Mouse (Mus musculus): Measurements from ENCODE around the gene Gm17087. TPM values are rescaled to one million over a fixed set of nuclear protein-coding genes. Genes with fewer than 3 reads are reported as not detected.

The Gm17087 gene
- not detected for total RNA-seq (2021)
- long read RNA-seq = 0 reads

GRCm38 (mm10) chr17:8566850-8567249 lies at the start of gene Gm17087:
Gene Gm17087 (minus strand): TSS chr17:8566950.
- DNase-seq (ENCODE audit: low spot score in 2 of 2) = no peak

DNA sequence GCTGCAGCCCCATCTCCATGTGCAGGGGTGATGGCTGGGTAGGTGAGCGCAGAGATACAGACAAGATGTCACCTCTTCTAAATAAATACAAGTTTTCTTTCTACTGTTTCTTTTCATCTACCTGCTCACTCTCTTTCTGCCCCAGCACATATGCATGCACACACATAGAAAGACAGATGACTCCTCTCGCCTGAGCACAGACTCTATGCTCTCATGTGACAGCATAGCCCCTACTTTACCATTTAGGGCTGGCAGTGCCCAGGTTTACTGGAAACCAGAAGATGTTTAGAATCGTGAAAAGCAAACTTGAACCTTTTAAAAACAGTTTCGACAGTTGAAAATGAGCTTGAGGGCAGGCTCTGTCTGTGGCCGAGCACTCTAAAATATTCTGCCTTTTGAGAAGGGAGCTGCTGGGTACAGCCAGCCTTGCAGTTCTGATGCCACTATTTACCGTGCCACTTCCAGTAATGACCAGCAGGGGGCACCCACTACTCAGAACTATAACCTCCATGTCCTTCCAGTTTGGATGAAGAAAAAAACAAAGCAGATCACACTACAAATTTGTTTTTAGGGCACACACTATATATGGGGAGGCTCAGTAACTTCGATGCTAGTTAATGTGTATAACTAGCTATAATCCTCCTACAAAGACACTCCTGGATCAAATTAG lies 47.3 kb upstream of the Gm17087 start:
- DNase-seq (ENCODE audit: low spot score in 2 of 2) = peak; percentile 94 to 95

- no peak for DNase-seq (ENCODE audit: low spot score in 2 of 2)
These were observed 45.2 kb upstream of the Gm17087 start for GRCm38 (mm10) chr17:8611916-8612315.

DNA sequence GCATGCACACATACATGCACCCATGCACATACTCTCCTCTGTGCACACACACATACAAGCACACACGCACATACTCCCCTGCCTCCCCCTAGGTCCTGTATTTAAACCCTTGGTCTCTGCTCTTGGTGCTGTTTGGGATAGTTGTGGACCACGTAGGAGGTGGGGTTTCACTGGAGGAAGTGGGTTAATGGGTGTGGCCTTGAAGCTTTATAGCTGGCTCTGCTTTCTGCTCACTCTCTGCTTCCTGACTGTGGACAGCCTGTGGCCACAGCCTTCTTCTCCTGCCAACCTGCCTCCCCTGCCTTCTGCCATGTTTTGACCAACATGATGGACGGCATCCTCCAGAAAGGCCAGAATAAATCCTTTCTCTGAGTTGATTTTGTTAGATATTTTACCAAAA lies 39.9 kb upstream of the Gm17087 start:
- no peak for DNase-seq (ENCODE audit: low spot score in 2 of 2)

GRCm38 (mm10) chr17:8605921-8606320 lies 39.2 kb upstream of the Gm17087 start:
- DNase-seq (ENCODE audit: low spot score in 2 of 2) = no peak

GRCm38 (mm10) chr17:8602976-8603375 lies 36.2 kb upstream of the Gm17087 start:
- no peak for DNase-seq (ENCODE audit: low spot score in 2 of 2)

DNA sequence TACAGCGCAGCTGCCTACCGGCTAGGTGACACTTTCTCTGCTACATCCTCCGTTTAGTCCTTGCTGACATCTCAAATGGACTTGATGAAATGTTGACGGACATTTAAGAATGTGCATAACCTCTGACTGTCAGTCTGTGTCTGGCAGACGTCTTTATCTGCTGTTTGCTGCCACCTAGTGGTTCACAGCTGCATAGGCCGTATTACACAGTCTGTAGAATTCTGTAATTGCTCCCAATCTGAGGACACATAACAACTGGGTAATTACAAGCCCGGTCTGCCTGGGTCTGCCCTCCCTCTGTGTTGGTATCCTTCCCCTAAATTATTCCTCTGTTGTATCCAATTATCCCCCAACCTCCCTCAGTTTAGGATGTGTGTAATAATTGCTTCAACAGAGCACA lies 31.0 kb upstream of the Gm17087 start:
- peak; percentile 77 to 81 for DNase-seq (ENCODE audit: low spot score in 2 of 2)

- DNase-seq (ENCODE audit: low spot score in 2 of 2) = peak; percentile 89
These were observed 25.9 kb upstream of the Gm17087 start for GRCm38 (mm10) chr17:8592427-8593277.

DNA sequence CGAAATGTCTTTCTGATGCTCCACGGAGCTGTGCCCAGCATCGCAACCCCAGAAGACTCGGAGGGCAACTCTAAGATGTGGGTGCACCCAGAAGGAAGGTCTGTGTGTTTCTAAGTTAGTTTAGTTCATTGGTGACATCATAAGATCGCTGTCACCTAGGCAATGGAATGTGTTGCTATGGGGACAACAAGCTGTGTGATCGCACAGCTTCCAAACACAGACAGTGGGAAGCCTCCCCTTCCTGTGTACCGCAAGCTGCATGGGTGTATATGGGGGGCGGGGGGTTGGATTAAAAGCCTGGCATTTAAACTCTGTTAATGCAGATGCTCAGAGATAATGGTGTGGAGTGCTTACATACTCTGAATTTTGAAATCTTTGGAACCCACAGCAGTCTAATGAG lies 14.8 kb upstream of the Gm17087 start:
- DNase-seq (ENCODE audit: low spot score in 2 of 2) = peak; percentile 12 to 26

DNA sequence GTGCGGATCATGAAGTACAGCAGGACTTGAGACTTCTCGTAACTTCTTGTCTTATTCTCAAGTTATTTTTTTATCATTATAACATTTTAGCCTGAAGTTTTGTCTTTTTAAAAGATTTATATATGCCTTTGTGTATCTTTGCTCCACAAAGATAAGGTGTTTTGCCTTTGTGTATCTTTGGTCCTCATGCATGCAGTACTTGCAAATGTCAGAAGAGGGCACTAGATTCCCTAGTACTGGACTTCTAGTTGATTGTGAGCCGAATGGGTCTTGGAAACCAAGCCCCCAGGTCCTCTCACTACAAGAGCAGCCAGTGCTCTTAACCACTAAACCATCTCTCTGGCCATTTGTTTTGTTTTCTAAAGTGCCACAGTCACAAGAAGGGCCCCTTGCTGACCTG lies 13.6 kb upstream of the Gm17087 start:
- peak; percentile 33 to 40 for DNase-seq (ENCODE audit: low spot score in 2 of 2)

GRCm38 (mm10) chr17:8573542-8574260 lies 7.0 kb upstream of the Gm17087 start:
- DNase-seq (ENCODE audit: low spot score in 2 of 2) = no peak

DNA sequence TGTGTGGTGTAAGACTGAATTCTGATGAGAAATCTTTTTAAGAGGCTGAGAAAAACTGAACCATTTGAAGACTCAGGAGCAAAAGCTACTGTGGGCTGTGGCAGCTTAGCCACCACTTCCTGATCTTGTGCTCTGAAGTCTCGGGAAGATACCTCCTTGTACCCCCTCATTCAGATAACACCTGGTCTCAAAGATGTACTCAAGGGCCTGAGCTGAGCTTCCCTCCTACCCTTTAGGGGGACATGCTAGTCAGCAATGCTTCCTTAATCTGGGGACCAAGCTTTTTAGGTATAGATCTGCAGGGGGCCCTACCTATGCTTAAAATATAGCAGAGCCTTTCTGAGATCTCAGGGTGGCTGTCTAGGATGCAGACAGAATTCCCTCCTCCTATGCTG lies 3.9 kb downstream of the Gm17087 start:
- no peak for DNase-seq (ENCODE audit: low spot score in 2 of 2)

DNA sequence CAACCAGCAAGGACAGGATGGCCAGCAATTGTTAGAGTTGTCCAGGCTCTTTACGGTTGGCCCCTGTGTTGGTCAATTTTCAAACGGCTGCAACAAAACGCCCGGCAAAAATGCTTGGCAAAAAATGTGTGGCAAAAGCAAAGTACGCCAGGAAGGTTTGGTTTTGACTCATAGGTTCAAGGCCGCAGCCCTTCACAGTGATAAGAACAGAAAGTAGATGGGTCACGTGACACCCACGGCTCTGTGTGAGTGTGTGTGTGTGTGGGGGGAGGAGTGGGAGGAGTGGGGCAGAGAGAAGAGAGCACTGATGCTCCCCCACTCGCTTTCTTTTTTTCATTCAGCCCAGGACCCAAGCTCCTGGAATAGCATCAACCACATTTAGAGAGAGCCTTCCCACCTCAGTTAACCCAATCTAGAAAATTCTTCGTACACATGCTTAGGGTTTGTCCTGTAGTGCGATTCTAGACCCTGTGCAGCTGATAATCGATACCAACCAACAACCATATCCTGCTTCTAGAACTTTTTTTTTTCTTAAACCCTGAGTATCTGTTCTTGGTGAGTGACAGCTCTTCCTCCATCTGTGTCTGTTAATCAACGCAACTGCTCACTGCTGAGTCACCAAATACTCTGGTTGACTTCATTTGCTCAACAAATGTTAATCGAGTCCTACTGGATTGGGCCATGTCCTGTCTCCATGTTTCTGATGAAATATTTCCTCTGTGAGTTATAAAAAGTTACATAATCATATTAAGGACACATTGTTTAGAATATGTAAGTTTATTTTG lies 4.5 kb downstream of the Gm17087 start:
- DNase-seq (ENCODE audit: low spot score in 2 of 2) = no peak

GRCm38 (mm10) chr17:8557926-8558325 lies 8.8 kb downstream of the Gm17087 start:
- DNase-seq (ENCODE audit: low spot score in 2 of 2) = no peak

DNA sequence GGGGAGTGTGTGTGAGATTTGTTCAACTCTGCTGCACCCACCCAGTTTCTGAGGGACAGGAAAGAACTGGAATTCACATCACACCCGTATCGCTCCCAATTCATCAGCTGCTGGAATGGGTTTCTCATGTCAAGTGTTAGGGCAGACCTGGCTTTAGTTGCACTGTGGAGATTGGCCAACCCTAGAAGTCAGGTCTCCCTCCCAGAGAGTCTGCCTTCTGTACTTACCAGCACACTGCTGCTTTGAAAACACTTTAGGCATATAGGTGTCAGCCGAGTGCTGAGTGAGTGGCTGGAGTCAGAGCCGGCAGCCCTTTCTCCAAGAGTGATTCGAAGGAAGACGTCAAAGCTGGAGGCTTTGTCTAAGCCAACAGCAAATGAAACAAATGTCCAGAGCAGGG lies 10.5 kb downstream of the Gm17087 start:
- no peak for DNase-seq (ENCODE audit: low spot score in 2 of 2)

- DNase-seq (ENCODE audit: low spot score in 2 of 2) = no peak
These were observed 11.0 kb downstream of the Gm17087 start for GRCm38 (mm10) chr17:8555785-8556184.

DNA sequence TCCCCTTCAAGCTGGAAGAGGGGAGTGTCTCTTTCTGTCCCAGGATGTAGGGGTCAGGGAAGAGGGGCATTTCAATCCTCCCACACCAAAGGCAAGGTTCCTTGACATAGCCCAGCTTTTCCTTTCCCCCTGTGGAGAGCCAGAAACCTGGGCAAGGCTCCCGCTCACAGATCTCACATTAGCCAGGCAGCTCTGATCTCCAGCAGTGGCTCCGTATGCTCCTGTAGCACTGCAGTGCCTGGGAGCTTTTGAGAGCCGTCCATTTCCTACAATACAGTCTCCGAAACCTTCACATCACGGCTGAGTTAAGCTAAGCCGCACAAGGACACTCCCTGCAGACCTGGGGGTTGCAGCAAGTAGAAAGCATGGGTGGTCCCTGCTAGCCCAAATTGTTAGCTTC lies 12.5 kb downstream of the Gm17087 start:
- no peak for DNase-seq (ENCODE audit: low spot score in 2 of 2)

DNA sequence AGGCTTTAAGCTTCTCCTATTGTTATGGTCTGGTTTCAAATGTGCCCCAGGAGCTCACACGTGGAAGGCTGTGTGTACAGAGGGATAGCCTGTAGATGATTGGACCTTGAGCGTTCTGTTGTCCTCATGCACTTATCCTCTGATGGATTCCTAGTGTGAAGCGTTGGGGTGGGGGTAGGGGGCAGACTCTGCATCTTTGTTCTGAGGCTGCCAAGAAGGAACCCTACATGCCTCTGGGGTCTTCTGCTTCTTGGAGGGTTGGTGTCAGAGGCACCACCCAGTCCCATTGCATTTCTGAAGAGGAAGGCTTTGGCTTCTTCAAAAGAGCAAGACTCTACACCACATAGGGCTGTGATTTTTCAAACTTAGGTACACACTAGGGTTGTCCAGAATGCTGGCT lies 13.1 kb downstream of the Gm17087 start:
- no peak for DNase-seq (ENCODE audit: low spot score in 2 of 2)

GRCm38 (mm10) chr17:8552346-8553035 lies 14.3 kb downstream of the Gm17087 start:
- DNase-seq (ENCODE audit: low spot score in 2 of 2) = no peak

DNA sequence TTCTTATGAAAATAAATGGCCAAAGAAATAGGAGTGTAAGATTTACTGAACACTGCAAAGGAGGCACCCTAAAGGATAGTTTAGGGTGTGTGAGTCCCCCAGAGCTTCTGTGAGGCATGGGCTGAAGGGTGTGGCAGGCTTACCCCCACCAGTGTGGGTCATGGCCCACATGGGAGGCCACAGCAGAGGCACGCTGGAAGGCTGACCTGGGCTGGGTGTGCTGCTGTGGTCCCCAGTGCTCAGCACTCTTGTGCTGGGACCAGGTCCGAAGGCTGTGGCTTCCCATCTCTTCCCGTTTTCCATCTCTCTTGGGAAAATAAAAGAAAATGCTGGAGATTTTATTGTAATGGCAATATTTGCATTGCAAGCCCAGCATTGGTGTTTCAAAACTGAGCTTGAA lies 15.1 kb downstream of the Gm17087 start:
- no peak for DNase-seq (ENCODE audit: low spot score in 2 of 2)

- no peak for DNase-seq (ENCODE audit: low spot score in 2 of 2)
These were observed 18.0 kb downstream of the Gm17087 start for GRCm38 (mm10) chr17:8548733-8549132.

Measured in layer of hippocampus, postnatal 10 days (tissue).